In the genomic region with DNA sequence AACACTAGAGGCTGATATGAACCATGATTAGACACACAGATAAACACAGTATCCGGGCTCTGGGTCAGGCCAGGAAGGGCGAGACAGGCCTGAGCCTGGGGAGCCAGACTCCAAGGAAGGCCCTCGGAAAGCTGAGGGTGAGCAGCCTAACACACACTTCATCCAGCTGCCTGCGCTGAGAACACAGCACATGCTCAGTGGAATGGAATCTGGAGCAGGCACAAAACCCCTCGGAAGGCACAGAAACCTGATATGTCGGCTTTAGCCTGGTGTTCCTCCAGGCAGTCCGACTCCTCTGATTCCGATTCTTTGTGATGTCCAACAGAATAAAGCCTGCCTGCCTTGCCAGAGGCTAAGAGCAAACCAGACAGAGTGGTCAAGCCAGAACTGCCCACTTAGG, we compare ENCODE assay signal across 28 mouse cellular contexts. TPM values are rescaled to one million over a fixed set of nuclear protein-coding genes. Genes with fewer than 3 reads are reported as not detected.
DNase-seq lines count a peak whose midpoint lies in the region; ATAC-seq lines count a peak whose summit lies in the region.
"Had no signal": no experiment of that assay in that cellular context is flagged by ENCODE, and none has a peak within 500 bp of the region (broad histone marks: within the 10 kb centered on the region; RNA-seq: fewer than 3 reads in every experiment).

No protein-coding gene starts in this region.

- no peaks in the 10 kb centered on the region for H3K4me1 ChIP-seq in limb, embryonic 11.5 days (ENCODE audit: control insufficient read depth, insufficient read depth, low read length)
- H3K4me1 ChIP-seq in limb, embryonic 10.5 days, result peaks cover 6% of the 10 kb centered on the region
- H3K4me1 ChIP-seq in embryonic facial prominence, embryonic 11.5 days (ENCODE audit: control insufficient read depth, insufficient read depth, low read length), result no peaks in the 10 kb centered on the region
- H3K4me1 ChIP-seq in limb, embryonic 15.5 days, result no peaks in the 10 kb centered on the region
- H3K4me1 ChIP-seq: forebrain, embryonic 13.5 days; hindbrain, embryonic 15.5 days; kidney, embryonic 15.5 days; liver, embryonic 12.5 days; midbrain, embryonic 13.5 days had no signal

- no peak overlapping the region for H3K9ac ChIP-seq in limb, embryonic 11.5 days (ENCODE audit: low read length)
- no peak overlapping the region for H3K9ac ChIP-seq in embryonic facial prominence, embryonic 11.5 days (replicated peaks; ENCODE audit: low read length)
- H3K9ac ChIP-seq in limb, embryonic 15.5 days, result no peak overlapping the region
- H3K9ac ChIP-seq: forebrain, embryonic 13.5 days; heart, embryonic 13.5 days; hindbrain, embryonic 15.5 days; kidney, embryonic 15.5 days; liver, embryonic 12.5 days; midbrain, embryonic 13.5 days had no signal

- H3K4me2 ChIP-seq in limb, embryonic 11.5 days (ENCODE audit: low read depth, severe bottlenecking), result no peak overlapping the region
- no peak overlapping the region for H3K4me2 ChIP-seq in embryonic facial prominence, embryonic 11.5 days (ENCODE audit: low read depth, low read length)
- H3K4me2 ChIP-seq in limb, embryonic 15.5 days, result no peak overlapping the region
- H3K4me2 ChIP-seq: forebrain, embryonic 13.5 days; heart, embryonic 13.5 days; hindbrain, embryonic 15.5 days; kidney, embryonic 15.5 days; liver, embryonic 12.5 days; midbrain, embryonic 13.5 days had no signal

- no peak overlapping the region for H3K27ac ChIP-seq in limb, embryonic 11.5 days (replicated peaks; ENCODE audit: low read depth, low read length)
- H3K27ac ChIP-seq in limb, embryonic 10.5 days, result no peak overlapping the region
- H3K27ac ChIP-seq in embryonic facial prominence, embryonic 11.5 days (replicated peaks; ENCODE audit: low read depth, low read length), result no peak overlapping the region
- no peak overlapping the region for H3K27ac ChIP-seq in limb, embryonic 15.5 days
- H3K27ac ChIP-seq: forebrain, embryonic 13.5 days; heart, embryonic 13.5 days; hindbrain, embryonic 15.5 days; kidney, embryonic 15.5 days; liver, embryonic 12.5 days; midbrain, embryonic 13.5 days had no signal

- WGBS in limb, embryonic 11.5 days, result 61% methylated on average over 8 of the region's 8 CpGs
- WGBS in limb, embryonic 10.5 days, result 70% methylated on average over 8 of the region's 8 CpGs
- WGBS in embryonic facial prominence, embryonic 11.5 days, result 30% methylated on average over 8 of the region's 8 CpGs
- WGBS in limb, embryonic 15.5 days, result 45% methylated on average over 8 of the region's 8 CpGs

- no peak overlapping the region for H3K4me3 ChIP-seq in limb, embryonic 11.5 days (ENCODE audit: low read depth, low read length)
- no peak overlapping the region for H3K4me3 ChIP-seq in limb, embryonic 10.5 days
- H3K4me3 ChIP-seq in embryonic facial prominence, embryonic 11.5 days (ENCODE audit: low read depth, low read length), result no peak overlapping the region
- H3K4me3 ChIP-seq in limb, embryonic 15.5 days, result no peak overlapping the region
- H3K4me3 ChIP-seq: erythroblast, embryonic 14.5 days; forebrain, embryonic 13.5 days; heart, embryonic 13.5 days; hindbrain, embryonic 15.5 days; kidney, embryonic 15.5 days; liver, embryonic 12.5 days; midbrain, embryonic 13.5 days; myocyte had no signal

- DNase-seq in limb, embryonic 11.5 days (ENCODE audit: low spot score), result peak; percentile 25
- DNase-seq in limb, embryonic 10.5 days (ENCODE audit: low spot score), result no peak
- DNase-seq in embryo, embryonic 10.5 days (ENCODE audit: low spot score), result peak; percentile 17
- peak; percentile 52 for DNase-seq in embryonic facial prominence, embryonic 11.5 days (ENCODE audit: low spot score)
- DNase-seq in kidney, adult 8-10 months, result no peak
- no peak for DNase-seq in frontal cortex, adult 2 months (ENCODE audit: extremely low spot score in 1 of 2, low spot score in 1 of 2)
- DNase-seq: adrenal gland, postnatal 10 days; cerebellum, adult 18-20 months; cerebellum, postnatal 14 days; gastrocnemius, postnatal 14 days; heart, adult 18-20 months; layer of hippocampus, postnatal 36 days; lung, adult 18-20 months; lung, postnatal 14 days; thymus, postnatal 14 days had no signal

- H3K9me3 ChIP-seq in limb, embryonic 11.5 days (ENCODE audit: control insufficient read depth, low read length), result no peaks in the 10 kb centered on the region
- H3K9me3 ChIP-seq in limb, embryonic 10.5 days (replicated peaks), result no peaks in the 10 kb centered on the region
- no peaks in the 10 kb centered on the region for H3K9me3 ChIP-seq in embryonic facial prominence, embryonic 11.5 days (replicated peaks; ENCODE audit: control insufficient read depth, low read length)
- H3K9me3 ChIP-seq in limb, embryonic 15.5 days, result no peaks in the 10 kb centered on the region
- H3K9me3 ChIP-seq: forebrain, embryonic 13.5 days; heart, embryonic 13.5 days; hindbrain, embryonic 15.5 days; kidney, embryonic 15.5 days; liver, embryonic 12.5 days; midbrain, embryonic 13.5 days had no signal

- H3K27me3 ChIP-seq in limb, embryonic 11.5 days (ENCODE audit: control insufficient read depth, insufficient read depth, low read length), result no peaks in the 10 kb centered on the region
- no peaks in the 10 kb centered on the region for H3K27me3 ChIP-seq in limb, embryonic 10.5 days (ENCODE audit: low read depth, poor library complexity, severe bottlenecking)
- no peaks in the 10 kb centered on the region for H3K27me3 ChIP-seq in embryonic facial prominence, embryonic 11.5 days (ENCODE audit: control insufficient read depth, insufficient read depth, low read length)
- H3K27me3 ChIP-seq in limb, embryonic 15.5 days, result no peaks in the 10 kb centered on the region
- H3K27me3 ChIP-seq: forebrain, embryonic 13.5 days; heart, embryonic 13.5 days; hindbrain, embryonic 15.5 days; kidney, embryonic 15.5 days; liver, embryonic 12.5 days; midbrain, embryonic 13.5 days had no signal

- no peaks in the 10 kb centered on the region for H3K36me3 ChIP-seq in limb, embryonic 11.5 days (ENCODE audit: control insufficient read depth, insufficient read depth, low read length)
- no peaks in the 10 kb centered on the region for H3K36me3 ChIP-seq in limb, embryonic 10.5 days
- H3K36me3 ChIP-seq in embryonic facial prominence, embryonic 11.5 days (replicated peaks; ENCODE audit: control insufficient read depth, insufficient read depth, low read depth, low read length), result no peaks in the 10 kb centered on the region
- no peaks in the 10 kb centered on the region for H3K36me3 ChIP-seq in limb, embryonic 15.5 days
- H3K36me3 ChIP-seq: heart, embryonic 13.5 days; hindbrain, embryonic 15.5 days; kidney, embryonic 15.5 days; liver, embryonic 12.5 days; midbrain, embryonic 13.5 days had no signal

- ATAC-seq in limb, embryonic 11.5 days (ENCODE audit: insufficient number of reproducible peaks, low FRiP score, low TSS enrichment, low read depth), result 0 out of 2 replicates have a peak, but pooled peaks have one; percentile 6
- 0 out of 2 replicates have a peak, but pooled peaks have one; percentile 34 for ATAC-seq in embryonic facial prominence, embryonic 11.5 days (replicated peaks; ENCODE audit: insufficient number of reproducible peaks, low FRiP score, low TSS enrichment, low read depth)
- ATAC-seq in limb, embryonic 15.5 days (ENCODE audit: insufficient number of reproducible peaks, low FRiP score, low TSS enrichment, low read depth), result 0 out of 2 replicates have a peak, but pooled peaks have one; percentile 40
- no peak for ATAC-seq in erythroid progenitor cell, adult 5-6 weeks (replicated peaks; ENCODE audit: low FRiP score, poor library complexity, severe bottlenecking)
- ATAC-seq: forebrain, embryonic 13.5 days; intestine, embryonic 16.5 days; liver, embryonic 12.5 days; midbrain, embryonic 13.5 days had no signal

RNA-seq across cellular contexts. Expression of gene Plce1, which starts 39.0 kb away (rescaled TPM):
- 4.5 and 5.3 TPM in 2 replicates for polyA plus RNA-seq in limb, embryonic 11.5 days (2014; fragmentation: Nextera tagmentation; extraction: Ambion mirVana)
- polyA plus RNA-seq in limb, embryonic 10.5 days (2016; fragmentation: Nextera tagmentation; extraction: Ambion mirVana), result 1.6 and 2.6 TPM in 2 replicates
- 2.8 and 3.4 TPM in 2 replicates for polyA plus RNA-seq in embryonic facial prominence, embryonic 11.5 days (2014; fragmentation: Nextera tagmentation; extraction: Ambion mirVana)
- polyA plus RNA-seq in limb, embryonic 15.5 days (2015; fragmentation: Nextera tagmentation; extraction: Ambion mirVana), result 8.2 and 8.5 TPM in 2 replicates
- polyA plus RNA-seq in frontal cortex, adult 2 months (2012; rRNA removed), result 4.7 and 5.5 TPM in 2 replicates
- not detected in 2 replicates for total RNA-seq in erythroid progenitor cell, adult 5-6 weeks (2015; ENCODE audit: low replicate concordance)
- 0.23 TPM in 1 of 2 replicates, not detected in the other for total RNA-seq in erythroid progenitor cell, adult 5-6 weeks (2017; ENCODE audit: low replicate concordance)
- total RNA-seq: MEL had no signal
- polyA plus RNA-seq: C2C12; erythroblast, embryonic 14.5 days had no signal

RNA-seq across cellular contexts. Expression of gene Slc35g1, which starts 46.1 kb away (rescaled TPM):
- 3.5 and 4.3 TPM in 2 replicates for polyA plus RNA-seq in limb, embryonic 11.5 days (2014; fragmentation: Nextera tagmentation; extraction: Ambion mirVana)
- polyA plus RNA-seq in limb, embryonic 10.5 days (2016; fragmentation: Nextera tagmentation; extraction: Ambion mirVana), result 3.1 and 4.9 TPM in 2 replicates
- 3.8 and 4.2 TPM in 2 replicates for polyA plus RNA-seq in embryonic facial prominence, embryonic 11.5 days (2014; fragmentation: Nextera tagmentation; extraction: Ambion mirVana)
- 2.3 and 3.0 TPM in 2 replicates for polyA plus RNA-seq in limb, embryonic 15.5 days (2015; fragmentation: Nextera tagmentation; extraction: Ambion mirVana)
- 2.3 and 2.4 TPM in 2 replicates for polyA plus RNA-seq in frontal cortex, adult 2 months (2012; rRNA removed)
- total RNA-seq in erythroid progenitor cell, adult 5-6 weeks (2015; ENCODE audit: low replicate concordance), result 6.1 and 12.6 TPM in 2 replicates
- total RNA-seq in erythroid progenitor cell, adult 5-6 weeks (2017; ENCODE audit: low replicate concordance), result 3.8 and 4.7 TPM in 2 replicates

Comparison
In these comparisons a context has a peak if more than half of its experiments do, and no peak if none do; other contexts are left out.
1. DNase-seq: peak in limb, embryonic 11.5 days (single experiment), embryo, embryonic 10.5 days (single experiment) and embryonic facial prominence, embryonic 11.5 days (single experiment); none in limb, embryonic 10.5 days (single experiment), kidney, adult 8-10 months (0 of 2) and frontal cortex, adult 2 months (0 of 2).